Mouse (Mus musculus) stomach, embryonic 14.5 days (tissue): ENCODE results near the gene Gas7. TPM values are rescaled to one million over a fixed set of nuclear protein-coding genes. Genes with fewer than 3 reads are reported as not detected.

Experiments
- ATAC-seq: fragments of 200-750 bp; cut with Nextera tagmentation; 2 replicates; pipeline ENCODE4 v1.8.0; 2017; ENCODE audit warnings: low read depth, moderate TSS enrichment; ENCODE audit not compliant: insufficient number of reproducible peaks, insufficient read depth, low FRiP score
- H3K27ac ChIP-seq: fragments of 300-500 bp; sonication (generic); 2 replicates; pipeline ENCODE4 v1.5.1; 2014; ENCODE audit warnings: mild to moderate bottlenecking, low read length, moderate library complexity, mixed read lengths
- H3K27me3 ChIP-seq: fragments of 300-500 bp; sonication (generic); 2 replicates; pipeline ENCODE4 v1.6.1; 2014; ENCODE audit warnings: low read length, control low read depth, mixed read lengths; ENCODE audit not compliant: control insufficient read depth, insufficient read depth
- H3K36me3 ChIP-seq: fragments of 300-500 bp; sonication (generic); 2 replicates; pipeline ENCODE4 v1.6.1; 2014; ENCODE audit warnings: mild to moderate bottlenecking, control low read depth, low read length, moderate library complexity, mixed read lengths; ENCODE audit not compliant: control insufficient read depth, insufficient read depth
- H3K4me1 ChIP-seq: fragments of 300-500 bp; sonication (generic); 2 replicates; pipeline ENCODE4 v1.6.1; 2014; ENCODE audit warnings: low read length, control low read depth, mixed read lengths; ENCODE audit not compliant: control insufficient read depth, insufficient read depth
- H3K4me2 ChIP-seq: fragments of 300-500 bp; sonication (generic); replicated peaks from 2 replicates; pipeline ENCODE4 v1.6.1; 2014; ENCODE audit warnings: low read depth, low read length, control low read depth
- H3K4me3 ChIP-seq: fragments of 300-500 bp; sonication (generic); 2 replicates; pipeline ENCODE4 v1.5.1; 2014; ENCODE audit warnings: low read depth, low read length, control low read depth
- H3K9ac ChIP-seq: fragments of 300-500 bp; sonication (generic); replicated peaks from 2 replicates; pipeline ENCODE4 v1.6.1; 2014; ENCODE audit warnings: low read depth, mild to moderate bottlenecking, control low read depth, low read length, moderate library complexity, mixed read lengths
- H3K9me3 ChIP-seq: fragments of 300-500 bp; sonication (generic); 2 replicates; pipeline ENCODE4 v1.6.1; 2016; ENCODE audit warnings: low read depth, low read length, control low read depth; ENCODE audit not compliant: control insufficient read depth
- WGBS: fragments of 180-500 bp; shearing (Covaris S2); extraction: QIAGEN DNeasy Blood & Tissue Kit; methylation state at CpG from one replicate; pipeline ENCODE4 v1.1.7; 2014; 5-methylcytosine and 5-hydroxymethylcytosine counted together
- polyA plus RNA-seq: library from polyadenylated mRNA; unstranded; fragments of >200 nt; fragmentation: Nextera tagmentation; extraction: Ambion mirVana; gene quantifications from 2 replicates; pipeline ENCODE4 v1.2.1, GENCODE M21; 2014

The Gas7 gene
- polyA plus RNA-seq, 1 experiment from 2014 or later, result 15.6 TPM

- Histone ChIP-seq H3K36me3 (no peaks in the 10 kb centered on the region), H3K4me3 (no peak overlapping the region), H3K9me3 (no peaks in the 10 kb centered on the region), H3K27me3 (no peaks in the 10 kb centered on the region), H3K4me2 (no peak overlapping the region), H3K9ac (no peak overlapping the region), H3K27ac (no peak overlapping the region), H3K4me1 (no peaks in the 10 kb centered on the region)
- WGBS, result 69% methylated on average over 10 of the region's 10 CpGs
- ATAC-seq, result no peak
Observed at GRCm38 (mm10) chr11:67608114-67608683, 153.0 kb downstream of the Gas7 start.

DNA sequence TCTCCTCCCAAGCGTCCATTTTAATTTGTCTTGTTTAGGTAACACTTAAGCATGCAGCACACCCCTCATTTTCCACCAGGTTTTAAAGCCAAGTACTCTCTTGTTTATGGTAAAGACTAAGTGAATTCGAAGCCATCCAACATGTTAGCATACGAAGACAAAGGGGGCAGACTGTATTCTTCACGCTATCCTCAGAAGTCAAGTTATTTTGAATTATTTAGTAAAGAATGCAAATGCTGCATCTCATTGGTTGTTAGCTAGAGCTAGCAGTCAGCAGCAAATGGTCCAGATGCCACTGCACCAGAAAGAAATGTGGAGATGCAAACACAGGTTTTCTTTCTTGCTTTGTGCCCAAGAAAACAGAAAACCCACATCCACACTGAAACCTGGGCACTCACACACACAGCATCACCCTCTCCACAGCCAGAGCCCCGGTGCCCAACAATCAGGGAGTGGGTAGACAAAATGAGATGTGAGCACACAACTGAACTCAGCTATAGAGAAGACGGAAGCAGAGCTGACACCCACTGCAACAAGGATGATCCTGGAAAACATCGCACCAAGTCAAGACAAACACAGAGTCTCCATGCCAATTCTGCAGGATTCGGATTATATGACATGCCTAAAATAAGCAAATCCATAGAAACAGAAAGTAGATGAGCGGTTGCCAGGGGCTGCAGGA, 157.1 kb downstream of the Gas7 start:
- Histone ChIP-seq H3K9ac (no peak overlapping the region), H3K27ac (no peak overlapping the region), H3K36me3 (no peaks in the 10 kb centered on the region), H3K4me3 (no peak overlapping the region), H3K9me3 (no peaks in the 10 kb centered on the region), H3K27me3 (no peaks in the 10 kb centered on the region), H3K4me1 (no peaks in the 10 kb centered on the region), H3K4me2 (no peak overlapping the region)
- ATAC-seq, result no peak
- 69% methylated on average over 9 of the region's 9 CpGs for WGBS

- Histone ChIP-seq H3K4me3 (no peak overlapping the region), H3K4me1 (no peaks in the 10 kb centered on the region), H3K9ac (no peak overlapping the region), H3K9me3 (no peaks in the 10 kb centered on the region), H3K4me2 (no peak overlapping the region), H3K27ac (no peak overlapping the region), H3K27me3 (no peaks in the 10 kb centered on the region), H3K36me3 (no peaks in the 10 kb centered on the region)
- 82% methylated on average over 13 of the region's 13 CpGs for WGBS
- no peak for ATAC-seq
Observed at GRCm38 (mm10) chr11:67616557-67617239, 161.5 kb downstream of the Gas7 start.

GRCm38 (mm10) chr11:67622340-67622739, 167.1 kb downstream of the Gas7 start:
- Histone ChIP-seq H3K9ac (no peak overlapping the region), H3K4me1 (no peaks in the 10 kb centered on the region), H3K4me3 (no peak overlapping the region), H3K9me3 (no peaks in the 10 kb centered on the region), H3K4me2 (no peak overlapping the region), H3K36me3 (no peaks in the 10 kb centered on the region), H3K27me3 (no peaks in the 10 kb centered on the region), H3K27ac (no peak overlapping the region)
- no peak for ATAC-seq
- 85% methylated on average over 7 of the region's 7 CpGs for WGBS

GRCm38 (mm10) chr11:67627179-67627578, 171.9 kb downstream of the Gas7 start:
- Histone ChIP-seq H3K27ac (no peak overlapping the region), H3K4me2 (no peak overlapping the region), H3K36me3 (no peaks in the 10 kb centered on the region), H3K4me1 (no peaks in the 10 kb centered on the region), H3K27me3 (no peaks in the 10 kb centered on the region), H3K4me3 (no peak overlapping the region), H3K9ac (no peak overlapping the region), H3K9me3 (no peaks in the 10 kb centered on the region)
- no peak for ATAC-seq
- 86% methylated on average over 7 of the region's 7 CpGs for WGBS

DNA sequence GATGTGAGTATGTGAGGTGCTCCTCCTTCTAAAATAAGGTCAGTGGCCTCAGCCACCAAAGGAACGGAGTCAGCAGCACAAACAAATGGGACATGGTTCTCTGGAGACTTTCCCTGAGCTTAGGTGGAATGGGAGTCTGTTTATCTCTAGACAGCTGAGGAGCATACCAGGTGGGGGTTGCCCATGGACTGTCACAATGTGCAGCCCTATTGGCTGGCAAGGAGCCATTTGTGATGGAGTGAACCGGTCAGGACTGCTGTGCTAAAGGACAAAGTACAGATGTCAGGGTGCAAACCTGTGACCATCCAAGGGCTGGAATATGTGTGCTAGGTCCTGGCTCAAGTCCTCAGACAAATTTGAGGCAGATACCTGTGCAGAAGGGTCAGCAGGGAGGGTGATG, 173.3 kb downstream of the Gas7 start:
- H3K4me3 ChIP-seq, result no peak overlapping the region
- H3K4me2 ChIP-seq, result no peak overlapping the region
- ATAC-seq, result no peak
- no peak overlapping the region for H3K27ac ChIP-seq
- 56% methylated on average over 2 of the region's 2 CpGs for WGBS
- H3K9ac ChIP-seq, result no peak overlapping the region
- no peaks in the 10 kb centered on the region for H3K4me1 ChIP-seq
- no peaks in the 10 kb centered on the region for H3K36me3 ChIP-seq
- no peaks in the 10 kb centered on the region for H3K9me3 ChIP-seq
- H3K27me3 ChIP-seq, result no peaks in the 10 kb centered on the region

GRCm38 (mm10) chr11:67632906-67633305, 177.7 kb downstream of the Gas7 start:
- Histone ChIP-seq H3K4me1 (no peaks in the 10 kb centered on the region), H3K4me3 (no peak overlapping the region), H3K27ac (no peak overlapping the region), H3K27me3 (no peaks in the 10 kb centered on the region), H3K36me3 (no peaks in the 10 kb centered on the region), H3K4me2 (no peak overlapping the region), H3K9ac (no peak overlapping the region), H3K9me3 (no peaks in the 10 kb centered on the region)
- WGBS, result 77% methylated on average over 8 of the region's 8 CpGs
- no peak for ATAC-seq

- H3K4me2 ChIP-seq, result no peak overlapping the region
- H3K27me3 ChIP-seq, result no peaks in the 10 kb centered on the region
- no peaks in the 10 kb centered on the region for H3K36me3 ChIP-seq
- no peaks in the 10 kb centered on the region for H3K9me3 ChIP-seq
- ATAC-seq, result no peak
- no peaks in the 10 kb centered on the region for H3K4me1 ChIP-seq
- H3K27ac ChIP-seq, result no peak overlapping the region
- 72% methylated on average over 3 of the region's 3 CpGs for WGBS
- H3K9ac ChIP-seq, result no peak overlapping the region
- no peak overlapping the region for H3K4me3 ChIP-seq
Observed at GRCm38 (mm10) chr11:67633620-67634229, 178.5 kb downstream of the Gas7 start.
